Mouse (Mus musculus) hindbrain, embryonic 10.5 days (tissue): ENCODE measurements around the gene Snf8. TPM values are rescaled to one million over a fixed set of nuclear protein-coding genes. Genes with fewer than 3 reads are reported as not detected.
A peak's percentile ranks its signal among the peaks of the same experiment; 100 is the strongest.

Source experiments
- DNase-seq: peaks from one replicate; pipeline ENCODE4 v3.0.0-alpha.2; 2017; ENCODE audit warnings: low spot score
- H3K27ac ChIP-seq: fragments of 300-500 bp; sonication (generic); 2 replicates; pipeline ENCODE4 v1.5.1; 2016; ENCODE audit warnings: mild to moderate bottlenecking, moderate library complexity
- H3K27me3 ChIP-seq: fragments of 300-500 bp; sonication (generic); 2 replicates; pipeline ENCODE4 v1.6.1; 2016; ENCODE audit warnings: mild to moderate bottlenecking; ENCODE audit not compliant: poor library complexity, insufficient read depth, severe bottlenecking
- H3K36me3 ChIP-seq: fragments of 300-500 bp; sonication (generic); 2 replicates; pipeline ENCODE4 v1.6.1; 2016; ENCODE audit warnings: mild to moderate bottlenecking, moderate library complexity
- H3K4me1 ChIP-seq: fragments of 300-500 bp; sonication (generic); replicated peaks from 2 replicates; pipeline ENCODE4 v1.6.1; 2016; ENCODE audit warnings: mild to moderate bottlenecking
- H3K4me3 ChIP-seq: fragments of 300-500 bp; sonication (generic); 2 replicates; pipeline ENCODE4 v1.5.1; 2016; ENCODE audit warnings: mild to moderate bottlenecking, moderate library complexity
- H3K9me3 ChIP-seq: fragments of 300-500 bp; sonication (generic); 2 replicates; pipeline ENCODE4 v1.6.1; 2016; ENCODE audit warnings: mild to moderate bottlenecking, moderate library complexity
- WGBS: fragments of 180-500 bp; shearing (Covaris S2); methylation state at CpG from one replicate; pipeline ENCODE4 v1.1.7; 2016; 5-methylcytosine and 5-hydroxymethylcytosine counted together
- polyA plus RNA-seq: library from polyadenylated mRNA; unstranded; fragments of >200 nt; fragmentation: Nextera tagmentation; extraction: Ambion mirVana; gene quantifications from 2 replicates; pipeline ENCODE4 v1.2.1, GENCODE M21; 2016

Gene Snf8
- polyA plus RNA-seq: 118 and 126 TPM in 2 replicates

DNA sequence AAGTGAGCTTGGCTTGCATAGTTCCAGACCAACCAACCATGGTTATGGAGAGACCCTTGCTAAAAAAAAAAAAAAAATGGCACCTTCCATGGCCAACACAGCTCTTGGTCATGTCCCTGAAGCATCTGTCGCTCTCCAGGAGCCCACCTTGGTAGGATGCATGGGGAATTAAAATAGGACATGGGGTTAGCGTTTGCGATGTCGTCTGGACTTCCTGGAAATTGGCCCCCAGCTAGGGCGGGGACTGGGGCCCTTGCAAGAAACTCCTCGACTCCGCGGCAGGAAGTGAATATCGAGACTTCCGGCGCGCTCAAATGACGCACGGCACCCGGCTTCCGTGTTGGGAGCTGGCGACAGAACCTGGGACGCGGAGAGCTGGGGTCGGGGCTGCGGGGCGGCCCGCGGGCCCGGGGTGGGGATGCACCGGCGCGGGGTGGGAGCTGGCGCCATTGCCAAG is at the start of gene Snf8:
Snf8 (plus strand) TSS at position 290 of the 457 bp plus-strand sequence.
- WGBS: under 1% methylated on average over 29 of the region's 29 CpGs
- H3K4me3 ChIP-seq: peak within 1 kb of the TSS; percentile 77
- no peaks in the 10 kb centered on the region for H3K27me3 ChIP-seq
- peak; percentile 96 for DNase-seq
- peaks cover 23% of the 10 kb centered on the region for H3K4me1 ChIP-seq
- peaks cover 27% of the 10 kb centered on the region for H3K36me3 ChIP-seq
- peak within 1 kb of the TSS; percentile 89 for H3K27ac ChIP-seq
- no peaks in the 10 kb centered on the region for H3K9me3 ChIP-seq

DNA sequence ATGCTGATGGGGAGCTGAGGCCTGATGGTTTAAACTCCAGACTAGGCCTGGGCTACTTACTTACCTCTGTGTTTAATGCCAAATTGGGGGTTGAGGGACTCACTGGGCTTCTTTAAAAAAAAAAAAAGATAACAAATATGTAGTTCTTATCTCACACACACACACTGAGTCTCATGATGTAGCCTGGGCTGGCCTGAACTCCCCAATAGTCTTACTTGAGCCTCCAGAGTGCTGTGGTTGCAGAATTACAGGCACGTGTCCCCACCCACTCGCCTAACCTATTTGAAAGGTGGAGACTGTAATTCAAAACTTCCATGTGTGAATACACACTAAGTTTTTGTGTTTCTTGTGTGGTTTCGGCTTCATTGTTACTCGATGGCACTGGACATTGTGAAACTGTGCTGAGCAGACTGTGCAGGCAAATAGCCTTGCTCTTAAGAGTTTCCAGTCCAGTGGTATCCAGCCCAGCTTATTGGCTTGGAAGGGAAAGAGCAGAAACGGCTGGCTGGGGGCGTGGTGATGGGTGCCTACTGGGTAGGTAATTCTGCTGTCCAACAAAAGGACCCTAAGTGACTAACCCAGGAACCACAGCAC is 46.7 kb upstream of the Snf8 start:
- DNase-seq: no peak
- H3K4me3 ChIP-seq: no peak overlapping the region
- no peaks in the 10 kb centered on the region for H3K9me3 ChIP-seq
- peak overlapping the region; percentile 70; the same call in 1 of the 2 replicates for H3K27ac ChIP-seq
- 85% methylated on average over 6 of the region's 6 CpGs for WGBS
- peaks cover 80% of the 10 kb centered on the region for H3K4me1 ChIP-seq
- H3K27me3 ChIP-seq: no peaks in the 10 kb centered on the region
- H3K36me3 ChIP-seq: peaks cover 60% of the 10 kb centered on the region

DNA sequence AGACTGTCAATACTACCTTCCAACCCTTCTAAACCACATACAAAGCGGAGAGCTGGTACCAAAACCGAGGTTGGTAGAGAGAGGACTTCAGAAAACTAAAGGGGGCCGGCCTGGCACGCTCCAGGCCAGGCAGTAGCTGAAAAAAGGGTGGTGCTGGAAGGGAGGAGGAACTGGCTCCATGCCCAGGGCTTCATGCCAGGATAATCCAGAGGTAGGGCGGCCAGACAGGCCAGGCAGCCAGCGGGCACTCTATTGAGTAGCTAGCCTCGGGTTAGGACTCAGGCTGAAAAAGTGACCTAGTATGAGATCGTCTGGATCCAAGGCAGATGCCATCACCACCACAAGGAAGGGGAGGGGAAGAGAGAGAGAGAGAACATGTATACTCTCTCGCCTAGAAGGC is 46.2 kb upstream of the Snf8 start:
- Histone ChIP-seq H3K27ac (peak overlapping the region; percentile 70; the same call in 1 of the 2 replicates), H3K36me3 (peaks cover 58% of the 10 kb centered on the region), H3K4me3 (peak overlapping the region; percentile 6; the same call in 1 of the 2 replicates), H3K4me1 (peaks cover 80% of the 10 kb centered on the region), H3K27me3 (no peaks in the 10 kb centered on the region), H3K9me3 (no peaks in the 10 kb centered on the region)
- DNase-seq: no peak
- 84% methylated on average over 9 of the region's 9 CpGs for WGBS

DNA sequence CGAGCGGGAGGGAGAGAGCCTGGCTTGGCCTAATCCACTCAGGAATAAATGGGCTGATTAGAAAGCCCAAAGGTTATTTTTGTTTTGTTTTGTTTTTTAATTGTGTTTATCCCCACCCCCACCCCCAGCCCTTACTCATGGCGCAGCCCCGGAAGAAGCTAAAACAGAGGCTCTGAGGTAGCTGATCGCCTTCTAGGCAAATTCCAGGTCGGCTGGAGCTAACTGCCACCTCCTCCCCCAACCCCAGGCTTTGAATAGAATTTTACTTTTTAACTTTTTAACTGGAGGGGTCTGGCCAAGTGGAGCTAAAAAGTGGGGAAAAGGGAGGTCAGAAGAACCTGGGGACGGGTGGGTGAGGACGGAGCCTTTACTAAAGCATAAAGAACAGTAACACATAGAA is 44.8 kb upstream of the Snf8 start:
- peak overlapping the region; percentile 63 for H3K4me3 ChIP-seq
- no peaks in the 10 kb centered on the region for H3K27me3 ChIP-seq
- peak overlapping the region; percentile 99 for H3K27ac ChIP-seq
- H3K9me3 ChIP-seq: peaks cover 10% of the 10 kb centered on the region
- peaks cover 78% of the 10 kb centered on the region for H3K4me1 ChIP-seq
- no peak for DNase-seq
- WGBS: 48% methylated on average over 8 of the region's 8 CpGs
- peaks cover 70% of the 10 kb centered on the region for H3K36me3 ChIP-seq

DNA sequence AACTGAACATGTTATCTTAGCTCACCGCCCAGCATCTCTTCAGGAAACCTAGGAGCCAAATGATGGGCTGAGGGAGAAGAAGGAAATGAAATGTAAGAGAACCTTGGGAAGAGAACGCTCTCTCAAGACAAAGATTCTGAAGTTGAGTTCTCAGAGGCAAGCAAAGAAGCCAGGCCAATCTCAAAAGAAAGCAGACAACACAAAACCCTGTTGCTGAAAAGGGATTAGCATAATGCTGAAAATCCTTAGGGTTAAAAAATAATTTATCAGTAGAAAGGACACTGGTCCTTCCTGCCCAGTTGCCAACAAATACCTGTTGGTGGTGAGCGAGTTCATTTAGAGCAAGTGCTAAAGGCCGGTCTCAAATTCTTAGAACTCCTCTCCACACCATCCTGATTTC is 44.3 kb upstream of the Snf8 start:
- no peaks in the 10 kb centered on the region for H3K27me3 ChIP-seq
- H3K9me3 ChIP-seq: peaks cover 11% of the 10 kb centered on the region
- H3K4me1 ChIP-seq: peaks cover 76% of the 10 kb centered on the region
- DNase-seq: no peak
- WGBS: 35% methylated on average over 4 of the region's 4 CpGs
- H3K36me3 ChIP-seq: peaks cover 74% of the 10 kb centered on the region
- H3K27ac ChIP-seq: peak overlapping the region; percentile 99
- H3K4me3 ChIP-seq: peak overlapping the region; percentile 63

DNA sequence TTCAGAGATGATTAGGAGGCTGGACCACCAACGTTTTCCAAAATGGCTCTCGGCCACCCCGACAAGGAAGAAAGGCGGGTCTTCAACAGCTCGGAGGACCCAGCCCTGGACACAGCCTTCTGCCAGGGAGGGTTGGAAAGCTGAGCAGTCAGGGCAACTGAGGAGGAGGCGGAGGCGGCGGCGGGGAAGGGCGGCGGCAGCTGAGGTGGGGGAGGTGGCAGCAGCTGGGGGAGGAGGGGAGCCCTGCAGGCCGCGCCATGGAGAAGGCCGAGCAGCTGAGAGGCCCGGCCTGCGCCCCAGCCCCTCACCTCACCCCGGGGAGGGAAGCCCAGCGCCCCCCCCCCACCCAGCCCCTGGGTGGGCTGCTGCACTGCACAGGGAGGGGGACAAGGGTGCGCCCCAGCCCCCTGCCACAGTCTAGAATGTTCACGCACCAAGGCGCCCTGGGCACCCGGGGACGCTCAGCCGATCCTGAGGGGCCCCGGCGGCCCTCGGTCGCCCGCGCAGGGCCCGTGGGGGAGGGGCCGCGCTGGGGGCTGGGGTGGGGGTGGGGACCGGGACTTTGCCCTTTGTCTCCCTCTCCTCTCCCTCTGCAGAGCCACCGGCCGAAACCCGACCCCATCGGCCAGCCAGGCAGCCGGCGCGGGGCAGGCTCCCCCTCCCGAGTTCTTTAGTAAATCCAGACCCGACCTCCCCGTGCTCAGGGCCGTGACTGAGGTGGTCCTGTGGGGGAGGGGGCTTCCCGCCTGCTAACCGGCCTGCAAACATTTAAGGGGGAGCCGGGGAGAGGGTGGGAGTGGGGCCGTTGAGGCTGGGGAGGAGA is 43.6 kb upstream of the Snf8 start:
- Histone ChIP-seq H3K4me3 (peak overlapping the region; percentile 63), H3K4me1 (peaks cover 74% of the 10 kb centered on the region), H3K9me3 (peaks cover 11% of the 10 kb centered on the region), H3K27ac (peak overlapping the region; percentile 99), H3K36me3 (peaks cover 74% of the 10 kb centered on the region), H3K27me3 (no peaks in the 10 kb centered on the region)
- WGBS: 2% methylated on average over 44 of the region's 49 CpGs
- DNase-seq: peak; percentile 94

DNA sequence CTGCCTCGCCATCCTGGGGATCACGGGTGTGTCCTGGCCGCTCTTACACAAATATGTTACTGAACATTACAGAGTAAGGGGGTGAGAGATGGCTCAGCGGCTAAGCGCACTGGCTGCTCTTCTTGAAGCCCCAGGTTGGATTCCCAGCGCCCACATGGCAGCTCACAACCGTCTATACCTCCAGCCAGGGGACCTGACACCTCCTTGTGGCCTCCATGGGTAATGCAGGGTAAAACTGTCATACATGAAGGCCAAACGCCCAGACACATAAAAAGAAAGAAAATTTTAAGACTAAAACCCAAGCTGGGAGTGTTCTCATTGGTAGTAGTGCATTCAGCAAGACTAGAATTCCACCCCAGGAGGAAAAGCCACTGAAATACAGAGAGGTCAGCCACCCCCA is 40.5 kb upstream of the Snf8 start:
- no peaks in the 10 kb centered on the region for H3K27me3 ChIP-seq
- H3K9me3 ChIP-seq: peaks cover 11% of the 10 kb centered on the region
- peaks cover 75% of the 10 kb centered on the region for H3K36me3 ChIP-seq
- H3K4me1 ChIP-seq: peaks cover 62% of the 10 kb centered on the region
- H3K4me3 ChIP-seq: 0 out of 2 replicates have a peak overlapping the region, but pooled peaks have one; percentile 4
- no peak overlapping the region for H3K27ac ChIP-seq
- WGBS: 95% methylated on average over 8 of the region's 8 CpGs
- no peak for DNase-seq

DNA sequence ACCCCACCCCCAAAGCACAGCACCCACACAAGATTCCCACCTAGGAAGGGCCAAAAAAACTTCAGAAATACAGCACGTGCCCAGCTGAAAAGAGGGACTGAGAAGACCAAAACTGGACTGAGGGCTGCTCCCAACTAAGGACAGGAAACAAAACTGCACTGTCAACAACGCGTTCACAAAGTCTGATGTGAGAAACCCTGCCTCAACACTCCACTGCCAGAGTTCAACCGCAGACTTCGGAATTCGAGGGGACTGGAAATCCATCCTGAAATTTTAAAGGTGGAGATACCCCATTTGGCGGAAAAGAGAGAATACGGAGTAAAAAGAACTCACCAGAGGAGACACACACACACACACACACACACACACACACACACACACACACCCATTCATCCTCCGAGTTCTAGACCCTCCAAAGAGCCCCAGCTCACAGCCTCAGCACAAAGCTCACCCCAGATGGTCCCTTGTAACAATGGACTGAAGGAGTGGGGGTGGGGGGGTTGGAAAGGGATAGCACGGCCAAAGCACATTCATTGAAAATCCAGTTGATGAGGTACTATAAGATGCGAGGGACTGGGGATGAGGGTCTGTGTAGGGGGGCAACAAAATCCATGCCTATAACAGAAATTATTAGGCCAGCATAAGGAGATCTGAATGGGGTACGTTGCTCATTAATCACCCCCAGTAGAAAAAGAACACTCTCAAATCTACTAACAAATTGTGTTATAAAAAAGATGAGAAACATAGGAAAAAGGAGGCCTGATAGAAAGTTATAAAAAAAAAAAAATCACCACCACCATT is 31.4 kb upstream of the Snf8 start:
- Histone ChIP-seq H3K27ac (peak overlapping the region; percentile 100), H3K36me3 (peaks cover 39% of the 10 kb centered on the region), H3K9me3 (no peaks in the 10 kb centered on the region), H3K4me3 (peak overlapping the region; percentile 100), H3K4me1 (peaks cover 53% of the 10 kb centered on the region), H3K27me3 (no peaks in the 10 kb centered on the region)
- WGBS: under 1% methylated on average over 12 of the region's 12 CpGs
- DNase-seq: peak; percentile 66

DNA sequence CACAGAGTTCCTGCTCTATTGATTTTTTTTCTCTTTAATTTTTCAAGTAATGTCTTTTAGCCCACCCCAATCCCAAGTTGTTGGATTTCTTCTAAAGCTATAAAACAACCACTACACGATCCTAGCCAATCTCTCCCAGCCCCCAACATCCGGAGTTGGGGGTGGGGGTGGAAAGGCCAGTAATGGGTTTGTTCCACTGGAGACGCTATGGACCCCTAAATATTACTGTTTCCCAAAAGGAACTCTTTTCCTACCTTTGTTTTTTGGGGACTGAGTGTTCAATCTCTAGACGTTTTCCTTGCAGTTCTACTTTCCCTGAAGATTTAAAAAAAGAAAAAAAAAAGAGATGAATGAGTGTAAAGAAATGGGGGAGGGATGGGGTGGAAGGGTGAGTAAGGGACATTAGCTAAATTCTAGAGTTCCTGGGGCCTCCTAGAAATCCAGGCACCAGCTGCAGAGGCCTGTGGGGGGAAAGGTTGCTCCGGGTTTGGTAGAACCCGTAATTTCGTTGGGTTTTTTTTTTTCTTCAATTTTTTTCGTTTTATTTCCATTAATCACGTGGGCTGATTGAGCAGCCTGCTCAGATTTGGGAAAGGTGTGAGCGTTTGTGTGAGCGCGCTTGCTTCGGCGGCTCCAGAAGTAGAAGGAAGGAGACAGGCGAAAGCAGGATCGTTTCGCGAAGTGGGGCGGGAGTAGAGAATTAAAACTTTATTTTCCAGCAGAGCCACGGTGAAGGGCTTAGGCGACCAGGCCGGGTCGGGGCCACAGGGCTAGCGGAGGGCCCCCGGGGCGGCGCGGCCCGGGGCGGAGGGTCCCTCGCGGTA is 30.5 kb upstream of the Snf8 start:
- Histone ChIP-seq H3K27me3 (no peaks in the 10 kb centered on the region), H3K27ac (peak overlapping the region; percentile 100), H3K4me3 (peak overlapping the region; percentile 100), H3K36me3 (peaks cover 31% of the 10 kb centered on the region), H3K9me3 (no peaks in the 10 kb centered on the region), H3K4me1 (peaks cover 56% of the 10 kb centered on the region)
- DNase-seq: peak; percentile 59
- WGBS: under 1% methylated on average over 32 of the region's 32 CpGs

DNA sequence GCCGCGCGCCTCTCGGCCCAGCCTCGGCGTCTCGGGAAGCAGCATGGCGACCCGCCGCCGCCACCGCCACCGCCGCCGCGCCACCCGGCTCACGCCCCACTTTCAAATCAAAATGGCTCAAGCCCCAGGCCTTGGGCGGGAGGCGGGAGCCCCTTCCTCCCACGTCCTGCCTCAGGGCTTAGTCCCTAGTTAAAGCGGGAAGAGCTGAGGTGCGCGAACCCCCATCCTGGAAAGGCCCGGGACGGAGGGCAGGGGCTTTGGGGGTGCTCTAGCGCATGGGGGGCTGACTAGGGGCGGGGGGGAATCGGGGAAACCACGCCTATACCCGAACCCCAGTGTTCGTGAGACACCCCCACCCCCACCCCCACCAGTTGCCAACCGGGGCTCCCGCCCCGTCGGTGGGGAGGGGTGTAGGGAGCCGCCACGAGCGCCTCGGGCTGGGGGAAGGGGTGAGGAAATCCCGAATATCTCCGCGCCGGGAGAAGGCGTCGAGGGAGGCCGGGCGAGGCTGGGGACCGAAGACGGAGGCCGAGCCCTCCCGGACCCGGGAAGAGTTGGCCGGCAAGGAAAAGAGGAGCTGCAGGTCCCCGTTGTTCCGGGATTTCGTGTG is 29.8 kb upstream of the Snf8 start:
- Histone ChIP-seq H3K27ac (peak overlapping the region; percentile 100), H3K4me1 (peaks cover 51% of the 10 kb centered on the region), H3K4me3 (peak overlapping the region; percentile 100), H3K27me3 (no peaks in the 10 kb centered on the region), H3K9me3 (no peaks in the 10 kb centered on the region), H3K36me3 (peaks cover 24% of the 10 kb centered on the region)
- DNase-seq: no peak
- under 1% methylated on average over 57 of the region's 57 CpGs for WGBS

DNA sequence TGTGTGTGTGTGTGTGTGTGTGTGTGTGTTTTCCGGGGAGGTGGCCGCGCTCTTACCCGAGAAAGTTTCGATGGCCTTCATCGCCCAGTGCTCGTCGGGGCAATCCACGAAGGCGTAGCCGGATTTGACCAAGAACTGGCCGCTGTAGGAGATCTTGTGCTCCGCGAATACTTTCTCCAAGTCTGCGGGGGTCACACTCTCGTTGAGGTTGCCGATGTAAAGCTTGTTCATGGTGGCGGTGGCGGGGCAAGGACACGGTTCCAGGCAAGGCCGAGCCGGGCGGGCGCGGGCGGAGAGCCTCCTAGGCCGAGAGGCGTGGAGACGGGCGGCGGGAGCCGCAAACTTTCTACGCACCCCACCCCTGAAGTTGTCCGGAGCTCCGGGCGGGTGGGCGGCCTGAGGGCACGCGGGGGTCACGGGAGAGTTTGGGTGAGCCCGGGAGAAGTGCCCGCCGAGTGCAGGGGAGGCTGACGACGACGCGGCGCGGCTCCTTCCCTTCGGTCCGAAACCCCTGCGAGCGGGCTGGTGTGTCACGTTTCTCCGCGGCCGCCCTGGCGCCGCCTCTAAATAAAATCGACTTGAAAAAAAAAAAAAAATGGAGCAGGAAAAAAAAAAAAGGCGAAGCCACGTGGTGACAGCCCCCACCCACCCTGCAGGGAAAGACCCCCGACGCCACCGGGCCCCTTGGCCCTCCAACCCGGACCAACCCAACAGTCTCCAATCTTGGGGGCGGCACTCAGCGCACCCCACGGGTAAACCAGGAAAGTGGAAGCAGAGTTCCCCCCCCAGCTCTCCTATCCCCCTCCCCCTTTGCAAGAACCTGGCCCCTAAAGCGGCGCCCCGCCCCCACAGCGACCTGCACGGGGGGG is 29.0 kb upstream of the Snf8 start, which contains the start of gene Igf2bp1:
Igf2bp1 (minus strand) TSS at position 538 of the 869 bp plus-strand sequence.
- Histone ChIP-seq H3K36me3 (peaks cover 17% of the 10 kb centered on the region; the same call in 1 of the 2 replicates), H3K27ac (peak within 1 kb of the TSS; percentile 100), H3K4me3 (peak within 1 kb of the TSS; percentile 100), H3K4me1 (peaks cover 49% of the 10 kb centered on the region), H3K9me3 (no peaks in the 10 kb centered on the region), H3K27me3 (no peaks in the 10 kb centered on the region)
- WGBS: under 1% methylated on average over 71 of the region's 74 CpGs
- DNase-seq: peak; percentile 86
